Mouse (Mus musculus) G1E (cell line): ENCODE data around the gene Zcchc4.

Source experiments
- CTCF ChIP-seq: IDR thresholded peaks from 2 replicates; pipeline ENCODE4 v1.5.1; 2012; ENCODE audit warnings: low read depth, low read length, inconsistent platforms, mixed read lengths
- GATA1 ChIP-seq: IDR thresholded peaks from 2 replicates; pipeline ENCODE4 v1.6.1; 2012; ENCODE audit warnings: borderline replicate concordance, low read length, inconsistent platforms, mixed read lengths
- GATA2 ChIP-seq: IDR thresholded peaks from 2 replicates; pipeline ENCODE4 v1.6.1; 2012; ENCODE audit warnings: low read depth, low read length, inconsistent platforms, borderline replicate concordance
- POLR2AphosphoS5 ChIP-seq: IDR thresholded peaks from 2 replicates; pipeline ENCODE4 v1.6.1; 2012; ENCODE audit warnings: low read depth, low read length, inconsistent platforms; ENCODE audit not compliant: insufficient replicate concordance
- TAL1 ChIP-seq: conservative IDR thresholded peaks from 2 replicates; pipeline ENCODE4 v1.6.1; 2012; ENCODE audit warnings: low read depth, low read length, inconsistent platforms, mixed read lengths

DNA sequence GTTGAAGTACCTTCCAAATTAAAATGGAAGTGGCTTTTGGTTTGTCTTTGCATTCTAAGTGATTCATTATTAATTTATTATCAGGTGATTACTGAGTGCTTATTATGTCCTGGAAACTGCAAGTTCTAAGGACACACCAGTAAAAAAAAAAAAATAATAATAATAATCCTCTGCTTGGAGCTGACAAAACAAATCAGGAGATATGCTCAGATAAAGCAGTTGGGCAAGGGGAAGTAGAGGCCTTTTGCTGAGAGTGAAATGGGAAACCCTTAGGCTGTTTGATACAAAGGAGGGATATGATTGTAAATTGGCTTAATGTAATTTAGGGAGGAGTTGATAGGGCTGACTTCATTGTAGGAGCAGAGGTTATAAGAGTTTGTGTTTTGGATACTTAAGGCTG is 28.3 kb upstream of the Zcchc4 start:
- TF ChIP-seq CTCF, result no peak
- no peak for TF ChIP-seq TAL1
- no peak for TF ChIP-seq GATA1
- no peak for TF ChIP-seq POLR2AphosphoS5
- TF ChIP-seq GATA2, result no peak
